Mouse (Mus musculus) left cerebral cortex, postnatal 4 days (tissue): Measurements from ENCODE around the gene Dapp1. TPM values are rescaled to one million over a fixed set of nuclear protein-coding genes. Genes with fewer than 3 reads are reported as not detected.
"Not testable (repeated sequence)": the region's sequence is repeated elsewhere in the genome, so short reads cannot be mapped to it uniquely, and the experiment has no call there.

Experiments
- DNase-seq: peaks from one replicate; pipeline ENCODE4 v3.0.0-alpha.2; 2022
- intact Hi-C: fragments of 180-260 bp; cut with DNase I; formaldehyde crosslinking; loops from one replicate; pipeline ENCODE4 v1.15.1; 2025
- total RNA-seq, 2 experiments: library from RNA; stranded (reverse); gene quantifications; 2 replicates each; pipeline ENCODE4 v1.2.3; 2021

Dapp1 gene
- total RNA-seq, 2 experiments from 2014 or later, result 4.7 to 4.8 TPM

DNA sequence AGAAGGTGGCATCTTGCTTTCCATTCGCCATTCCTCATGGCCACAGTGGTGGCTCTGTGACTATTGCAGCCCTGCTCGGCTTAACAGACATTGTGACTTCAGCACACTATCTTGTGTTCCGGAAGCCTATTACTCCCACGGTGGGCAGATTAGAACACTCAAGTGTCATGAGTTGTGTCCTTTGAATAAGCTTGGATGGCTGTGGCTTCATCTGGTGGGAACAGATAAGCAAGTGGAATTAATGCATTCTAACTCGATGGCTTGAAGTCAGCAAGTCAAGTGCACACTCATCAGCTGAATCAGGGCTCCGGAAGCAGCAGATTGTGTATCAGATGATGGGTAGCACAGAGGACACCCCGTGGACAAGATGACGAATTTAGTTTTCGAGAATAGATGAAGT lies 23.5 kb downstream of the Dapp1 start:
- no peak for DNase-seq
- intact Hi-C loops, result no loop called here

DNA sequence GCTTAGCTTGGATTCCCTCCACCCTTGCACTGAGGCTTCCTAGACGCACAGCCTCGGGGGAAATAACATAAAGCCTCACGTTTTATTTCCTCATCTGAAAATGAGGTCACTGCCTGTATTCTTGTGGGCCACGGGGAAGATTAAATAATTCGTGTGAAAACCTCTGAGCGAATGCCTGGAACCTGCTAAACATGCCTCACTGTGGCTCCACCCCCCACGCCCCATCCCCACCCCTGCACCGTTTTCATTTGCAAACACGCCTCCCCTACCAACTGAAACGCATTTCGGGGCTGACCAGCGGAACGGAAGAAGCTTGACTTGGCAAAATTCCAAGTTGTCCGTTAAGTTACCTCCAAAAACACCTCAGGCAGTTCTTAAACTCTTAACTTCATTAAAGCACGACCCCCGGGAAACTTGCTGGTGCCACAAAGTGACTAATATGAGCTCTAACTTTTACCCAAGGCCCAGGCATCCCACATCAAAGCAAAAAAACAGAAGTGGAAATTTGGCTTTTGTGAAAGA lies 25.7 kb downstream of the Dapp1 start:
- intact Hi-C loops, result no loop called here
- DNase-seq, result no peak

DNA sequence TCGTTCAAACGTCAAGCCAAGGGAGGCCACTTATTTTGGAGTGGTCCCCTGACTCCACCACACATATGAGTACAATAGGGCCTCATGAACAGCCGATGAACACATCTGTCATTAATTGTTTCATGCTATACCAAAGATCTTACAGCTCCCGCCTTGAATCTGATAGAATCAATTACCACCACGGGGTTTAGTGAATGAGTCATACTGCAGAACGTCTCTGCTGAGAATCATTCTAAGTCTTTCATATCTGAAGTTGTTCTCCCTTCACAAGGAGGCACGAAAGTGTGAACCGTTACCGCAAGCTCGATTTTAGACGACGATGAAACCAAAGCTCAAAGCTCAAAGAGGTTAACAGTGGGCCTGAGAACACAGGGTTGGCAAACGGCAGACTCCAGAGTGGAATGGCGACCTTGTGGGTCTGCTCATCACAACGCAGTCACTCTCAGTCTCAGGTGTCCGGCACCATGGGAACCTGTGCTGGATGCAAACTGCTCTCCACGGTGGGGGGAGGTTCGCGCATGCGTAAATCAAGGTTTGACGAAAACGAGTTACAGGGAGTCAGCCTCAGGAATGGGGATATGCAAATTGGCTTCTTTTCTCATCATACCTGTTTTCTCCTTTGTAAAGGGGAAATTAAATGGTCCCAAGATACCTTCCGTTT lies 27.0 kb downstream of the Dapp1 start:
- no peak for DNase-seq

DNA sequence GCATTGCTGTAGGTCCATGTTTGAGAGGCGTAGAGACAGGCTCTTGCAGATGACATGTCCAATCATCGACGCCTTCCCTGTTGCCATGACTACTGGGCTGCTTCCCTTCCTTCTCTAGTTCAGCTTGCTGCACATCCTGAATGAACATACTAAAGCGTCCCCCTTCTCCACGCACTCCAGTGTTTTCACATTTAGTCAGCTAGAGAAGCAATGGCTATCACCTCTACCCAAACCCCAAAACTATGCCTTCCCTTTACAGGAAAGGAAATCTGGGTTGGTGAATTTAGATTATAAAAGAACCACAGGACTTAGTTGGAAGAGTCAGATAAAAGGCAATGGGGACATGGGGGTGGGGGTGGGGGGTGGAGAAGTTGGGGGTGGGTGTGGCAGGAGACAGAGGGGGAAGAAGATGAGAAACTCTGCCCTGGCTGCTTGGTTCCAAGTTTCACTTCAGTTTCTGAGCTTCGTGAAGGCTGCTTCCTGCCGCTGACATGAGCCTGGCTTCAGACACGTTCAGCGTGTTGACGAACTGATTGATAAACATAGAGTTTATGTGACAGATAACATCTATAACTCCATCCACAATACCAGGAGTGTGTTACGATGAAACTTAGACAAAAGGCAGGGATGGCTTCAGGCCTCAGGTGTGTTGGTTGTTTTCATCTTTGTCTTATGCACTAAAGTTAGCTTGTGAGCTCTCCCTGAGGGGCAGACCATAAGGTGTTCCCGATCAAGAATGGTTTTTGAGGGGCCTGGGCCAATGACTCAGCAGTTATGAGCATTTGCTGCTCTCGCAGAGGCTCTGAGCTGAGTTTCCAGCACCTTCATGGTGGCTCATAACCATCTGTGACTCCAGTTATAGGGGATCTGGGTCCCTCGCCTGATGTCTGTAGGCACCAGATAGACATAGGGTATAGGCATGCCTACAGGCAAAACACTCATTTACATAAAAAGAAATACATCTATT lies 28.1 kb downstream of the Dapp1 start:
- intact Hi-C loops, result no loop called here
- DNase-seq, result peak; percentile 35

More for the DNA sequence above, 27.0 kb downstream of the Dapp1 start:
- intact Hi-C loops, result no loop called here

DNA sequence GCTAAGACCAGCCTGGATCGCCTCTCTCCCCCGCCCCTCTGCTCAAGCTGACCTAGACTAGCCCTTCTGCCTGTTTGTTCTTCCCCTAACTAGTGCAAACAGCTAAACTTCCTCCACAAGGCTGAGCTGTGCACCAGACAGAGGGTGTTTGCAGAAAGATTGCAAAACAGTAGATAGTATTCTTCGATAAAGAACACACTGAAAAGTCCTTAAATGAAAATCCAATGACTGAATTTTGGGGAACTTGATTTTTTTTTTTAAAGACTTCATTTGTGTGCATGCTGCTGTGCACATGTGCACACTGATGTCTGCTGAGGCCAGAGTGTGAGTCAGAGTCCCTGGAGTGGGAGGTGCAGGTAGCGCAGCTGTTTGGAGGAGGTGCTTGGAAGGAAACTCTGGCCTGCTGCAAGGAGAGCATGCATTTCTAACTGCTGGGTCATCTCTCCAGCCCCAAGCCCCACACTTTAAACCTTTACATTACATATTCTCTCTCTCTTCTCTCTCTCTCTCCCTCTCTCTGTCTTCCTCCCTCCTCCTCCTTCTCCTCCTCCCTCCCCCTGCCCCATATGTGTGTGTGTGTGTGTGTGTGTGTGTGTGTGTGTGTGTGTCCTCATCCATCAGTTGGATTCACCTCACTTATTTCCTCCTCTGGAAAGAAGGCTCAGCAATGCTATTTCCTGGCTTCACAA lies 29.0 kb downstream of the Dapp1 start:
- no peak for DNase-seq
- intact Hi-C loops, result no loop called here

DNA sequence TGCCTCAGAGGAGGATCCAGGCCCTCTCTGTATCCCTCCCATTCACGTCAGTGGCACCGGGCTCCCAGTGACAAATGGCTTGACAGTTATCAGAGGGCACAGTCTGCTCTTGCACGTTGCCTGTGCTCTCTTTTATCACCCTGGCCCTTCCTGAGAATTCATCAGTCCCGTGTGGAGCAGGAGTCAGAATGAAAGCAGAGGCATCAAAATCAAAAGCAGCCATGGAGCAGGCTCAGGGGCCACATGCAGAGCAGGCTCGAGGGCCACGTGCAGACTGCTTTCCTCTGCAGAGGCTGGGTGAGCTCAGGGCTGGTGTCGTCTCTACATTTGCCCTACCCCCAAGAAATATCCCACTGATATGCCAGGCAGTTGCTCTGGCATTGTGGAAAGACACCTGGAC lies 29.5 kb downstream of the Dapp1 start:
- DNase-seq, result no peak
- intact Hi-C loops, result no loop called here

DNA sequence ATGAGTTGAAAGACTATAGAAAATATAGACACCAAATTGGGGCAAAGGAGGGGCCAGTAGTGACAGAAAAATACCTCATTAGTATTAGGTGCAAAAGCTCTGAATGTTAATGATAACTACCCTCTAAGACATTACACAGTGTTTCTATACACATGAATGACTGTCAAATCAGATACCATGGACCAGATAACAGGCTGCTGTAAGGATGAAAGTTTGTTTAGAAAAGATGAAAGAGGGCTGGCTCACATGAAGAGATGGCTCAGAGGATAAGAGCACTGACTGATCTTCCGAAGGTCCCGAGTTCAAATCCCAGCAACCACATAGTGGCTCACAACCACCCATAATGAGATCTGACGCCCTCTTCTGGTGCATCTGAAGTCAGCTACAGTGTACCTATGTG lies 30.0 kb downstream of the Dapp1 start:
- intact Hi-C loops, DNase-seq: not testable (repeated sequence)

DNA sequence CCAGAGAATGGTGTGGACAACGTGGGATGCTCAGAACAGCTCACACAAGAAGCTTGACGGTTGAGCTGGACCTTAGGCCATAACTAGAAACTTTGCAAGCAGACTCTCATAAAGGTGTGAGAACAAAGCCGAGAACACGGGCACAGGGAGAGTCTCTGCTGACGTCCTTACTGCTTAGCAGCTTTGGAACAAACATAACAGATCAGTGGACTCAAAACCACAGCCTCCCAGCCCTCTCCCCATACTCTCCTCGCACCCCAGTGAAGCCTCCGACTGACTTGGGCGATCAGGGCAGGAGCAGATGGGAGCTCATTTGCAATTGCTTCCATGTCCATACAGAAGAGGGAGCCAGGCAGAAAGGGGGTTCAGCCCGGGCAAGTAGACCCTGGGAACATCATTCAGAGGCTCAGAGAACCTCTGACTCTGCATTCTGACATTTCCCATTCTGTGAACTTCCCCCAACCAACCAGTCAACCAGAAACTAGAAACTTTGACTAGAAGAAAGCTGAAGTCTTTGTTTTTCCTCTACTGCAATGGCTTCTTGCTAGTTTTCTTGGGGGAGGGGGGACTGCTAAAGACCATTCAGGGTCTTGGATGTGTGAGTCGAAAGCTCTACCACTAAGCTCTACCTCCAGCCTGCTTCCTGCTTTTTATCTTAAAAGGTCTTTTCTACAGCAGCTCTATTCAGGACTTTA lies 31.0 kb downstream of the Dapp1 start:
- intact Hi-C loops, result no loop called here
- no peak for DNase-seq

DNA sequence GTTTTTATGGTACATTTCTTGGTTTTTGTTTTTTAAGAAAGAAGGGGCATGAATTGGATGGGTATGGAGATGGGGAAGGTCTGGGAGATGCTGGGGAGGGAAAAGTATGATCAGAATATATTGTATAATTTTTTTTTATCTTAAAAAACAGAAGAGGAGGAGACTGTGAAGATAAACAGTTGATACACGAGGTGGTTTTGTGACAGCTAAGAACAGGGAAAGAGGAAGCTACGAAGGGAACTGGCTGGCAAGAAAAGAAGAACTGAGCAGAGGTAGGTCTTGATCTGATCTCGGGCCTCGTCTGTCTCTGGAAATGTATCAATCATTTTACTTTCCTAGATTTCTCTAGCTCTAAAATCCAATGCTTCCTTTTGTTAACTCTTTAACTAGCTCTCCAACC lies 33.8 kb downstream of the Dapp1 start:
- DNase-seq, result no peak
- intact Hi-C loops, result no loop called here

DNA sequence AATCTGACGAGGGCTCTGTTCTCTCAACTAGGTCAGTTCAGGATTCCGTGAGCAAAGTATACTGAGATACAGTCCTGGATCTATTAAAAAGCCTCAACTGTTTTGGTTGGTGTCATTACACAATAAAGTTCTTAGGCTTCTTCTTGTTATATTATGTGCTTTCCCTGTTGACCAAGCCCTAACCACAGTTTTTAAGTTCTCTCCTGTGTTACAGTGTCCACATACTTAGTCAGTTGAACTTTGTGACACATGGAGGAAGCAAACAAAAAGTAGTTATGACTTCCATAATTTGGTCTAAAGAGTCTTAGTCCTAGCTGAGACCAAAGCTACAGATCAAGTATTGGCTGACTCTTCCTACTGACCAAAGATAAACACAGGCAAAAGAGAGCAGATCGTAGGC lies 34.5 kb downstream of the Dapp1 start:
- DNase-seq, result no peak
- intact Hi-C loops, result no loop called here

DNA sequence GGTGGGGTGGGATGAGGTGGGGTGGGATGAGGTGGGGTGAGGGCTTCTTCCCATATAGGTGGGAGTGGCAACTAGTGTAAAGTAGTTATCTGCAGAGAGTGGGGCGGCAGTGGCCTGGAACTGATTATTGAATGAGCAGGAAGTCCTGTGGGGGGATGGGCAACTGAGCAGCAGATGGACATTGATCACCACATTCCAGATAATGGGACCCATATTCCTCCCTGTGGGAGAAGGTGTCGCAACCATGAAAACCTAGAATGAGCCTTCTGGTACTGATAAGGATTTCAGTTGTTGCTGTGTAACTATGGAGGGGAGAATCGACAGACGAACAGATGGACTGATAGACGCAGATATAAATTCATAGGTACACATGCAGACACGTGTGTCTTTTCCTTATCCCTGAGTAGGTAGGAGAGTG lies 37.6 kb downstream of the Dapp1 start:
- DNase-seq, result no peak
- intact Hi-C loops, result no loop called here

DNA sequence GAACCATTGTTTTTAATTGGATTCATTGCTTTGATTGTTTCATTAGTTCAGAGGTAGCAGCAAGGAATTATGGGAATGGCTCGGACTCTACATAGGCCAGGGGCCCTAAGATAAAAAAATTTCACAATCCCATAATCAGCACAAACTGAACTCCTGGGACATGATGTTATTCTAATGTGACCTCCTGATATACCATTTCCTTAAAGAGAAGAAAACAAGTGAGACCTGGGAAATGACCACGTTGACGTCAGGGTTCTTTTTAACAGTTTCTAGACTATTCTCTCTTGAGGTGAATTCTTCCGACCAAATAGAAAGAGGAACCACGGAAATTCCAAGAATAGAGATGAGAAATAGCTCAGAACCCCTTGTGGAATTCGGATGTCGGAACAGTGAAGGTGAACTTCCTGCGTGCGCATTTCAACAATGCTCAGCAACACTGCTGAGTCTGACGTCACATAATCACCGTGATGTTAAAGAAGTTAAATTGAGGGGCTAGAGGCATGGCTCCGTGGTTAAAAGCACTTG lies 39.2 kb downstream of the Dapp1 start:
- intact Hi-C loops, result no loop called here
- DNase-seq, result no peak

DNA sequence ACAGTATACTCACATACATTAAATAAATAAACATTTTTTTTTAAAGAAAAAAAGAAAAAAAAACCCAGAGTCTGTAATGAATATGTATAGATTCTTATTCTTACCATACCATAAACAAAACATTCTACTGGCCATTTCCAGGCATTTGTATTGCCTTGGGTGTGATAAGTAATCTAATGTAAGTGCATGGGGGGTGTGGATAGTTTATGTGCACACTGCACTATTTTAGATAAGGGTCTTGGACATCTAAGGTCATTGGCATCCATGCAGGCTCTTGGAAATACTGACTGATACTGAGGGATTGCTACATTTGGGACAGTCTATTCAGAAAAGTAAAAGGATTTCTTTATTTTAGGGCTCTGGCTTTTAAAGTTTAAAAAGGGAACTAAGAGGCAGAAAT lies 39.8 kb downstream of the Dapp1 start:
- intact Hi-C loops, result no loop called here

DNA sequence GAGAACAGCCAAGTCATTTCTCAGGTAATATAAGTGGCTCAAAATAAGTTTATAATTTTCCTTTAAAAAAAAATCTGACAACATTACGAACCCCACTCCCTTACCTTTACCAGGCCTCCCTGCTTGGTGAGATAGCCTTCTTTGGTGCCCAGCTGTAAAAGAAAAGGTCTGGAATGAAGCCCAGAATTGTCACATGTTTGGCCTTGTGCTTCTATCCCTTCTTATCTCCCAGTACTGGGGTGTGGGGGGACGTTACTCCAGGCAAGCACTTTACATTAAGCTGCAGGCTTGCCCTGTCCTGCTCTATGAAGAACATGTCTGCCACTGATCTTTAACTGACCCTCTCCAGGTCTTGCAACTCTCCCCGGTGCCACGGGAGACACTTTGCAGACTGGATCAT lies 40.6 kb downstream of the Dapp1 start:
- no peak for DNase-seq
- intact Hi-C loops, result no loop called here

More for the DNA sequence above, 39.8 kb downstream of the Dapp1 start:
- no peak for DNase-seq

DNA sequence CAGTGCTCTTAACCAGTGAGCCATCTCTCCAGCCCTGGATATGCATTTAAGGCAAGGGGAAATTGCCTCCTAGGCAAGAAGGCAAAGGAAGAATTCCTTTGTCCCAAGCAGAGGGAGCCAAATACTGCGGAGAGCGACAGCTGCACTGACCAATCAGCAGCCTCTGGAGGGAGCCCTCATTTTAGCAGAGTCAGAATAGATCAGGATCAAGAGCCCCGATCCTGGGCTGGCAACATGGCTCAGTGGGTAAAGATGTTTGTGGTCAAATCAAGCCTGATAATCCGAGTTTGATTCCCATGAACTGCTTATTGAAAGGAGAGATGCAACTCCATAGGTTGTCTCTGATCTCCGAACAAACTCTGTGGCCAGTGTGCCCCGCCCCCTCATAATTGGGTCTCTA lies 42.7 kb downstream of the Dapp1 start:
- intact Hi-C loops, result loop anchor here (5.0 kb wide), 1 partner anchor 204 kb away; the partner anchor contains the start of genes Mttp and Trmt10a
- DNase-seq, result peak; percentile 65

DNA sequence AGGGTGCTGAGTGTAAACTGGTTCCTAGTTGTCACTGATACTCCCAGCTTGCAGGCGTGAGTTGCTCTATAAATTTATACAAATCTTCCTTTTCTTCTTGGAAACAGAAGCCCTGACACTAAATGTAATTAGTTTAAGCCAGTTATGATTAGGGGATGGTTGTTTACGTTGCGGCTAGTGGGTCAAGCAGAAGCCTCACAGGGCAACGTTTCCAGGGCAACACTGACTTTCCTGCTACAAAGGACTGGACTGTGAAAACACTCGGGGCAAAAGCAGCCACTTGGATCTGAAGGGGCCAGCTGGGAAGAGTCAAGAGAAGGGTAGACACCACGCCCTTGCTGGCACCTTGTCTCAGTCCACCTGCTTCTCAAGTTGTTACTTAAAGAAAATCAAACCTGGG lies 44.8 kb downstream of the Dapp1 start:
- DNase-seq, result no peak
- intact Hi-C loops, result loop anchor here (5.0 kb wide), 1 partner anchor 206 kb away; the partner anchor contains the start of genes Mttp and Trmt10a

DNA sequence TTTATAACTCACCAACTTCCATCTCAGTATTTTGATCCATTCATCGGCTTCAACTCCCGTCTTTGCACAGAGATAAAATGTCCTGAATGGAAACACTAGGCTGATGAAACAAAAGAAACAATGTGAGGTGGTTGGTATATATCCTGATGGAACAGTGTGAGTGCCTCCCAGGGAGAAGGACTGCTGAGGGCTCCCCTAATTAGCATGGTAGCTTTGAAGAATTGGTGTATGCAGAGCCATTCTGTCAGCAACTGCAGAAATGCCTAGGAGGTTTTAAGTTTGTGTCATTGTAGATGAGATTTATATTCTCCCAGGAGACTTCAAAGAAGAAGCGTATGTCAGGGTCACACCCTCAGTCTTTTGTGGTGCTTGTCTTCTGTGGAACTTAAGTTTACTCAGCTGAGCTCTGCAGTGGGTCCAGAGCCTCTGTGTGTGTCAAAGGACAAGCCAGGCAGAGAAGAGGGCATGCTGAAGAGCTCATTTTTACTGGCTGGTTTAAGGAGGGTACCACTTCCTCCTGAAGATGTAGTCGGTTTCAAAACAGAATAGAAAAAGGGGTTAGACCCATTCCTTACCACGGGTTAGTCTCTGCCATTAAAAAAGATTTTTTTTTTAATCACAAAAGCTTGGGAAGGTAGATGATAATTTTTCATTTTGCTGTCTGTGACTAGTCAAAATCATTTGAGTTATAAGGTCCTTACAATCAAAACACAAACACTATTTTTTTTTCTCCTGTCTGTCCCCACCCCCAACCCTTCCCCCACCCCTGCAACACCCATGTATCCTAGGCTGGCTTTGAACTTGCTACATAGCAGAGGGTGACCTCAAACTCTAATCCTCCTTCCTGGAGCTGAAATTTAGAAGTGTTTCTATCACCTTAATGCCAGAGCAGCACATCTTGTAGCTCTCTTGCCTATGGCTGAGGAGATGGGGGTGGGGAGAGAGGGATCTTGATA lies 45.5 kb downstream of the Dapp1 start:
- intact Hi-C loops, result loop anchor here (5.0 kb wide), 1 partner anchor 206 kb away; the partner anchor contains the start of genes Mttp and Trmt10a
- no peak for DNase-seq

DNA sequence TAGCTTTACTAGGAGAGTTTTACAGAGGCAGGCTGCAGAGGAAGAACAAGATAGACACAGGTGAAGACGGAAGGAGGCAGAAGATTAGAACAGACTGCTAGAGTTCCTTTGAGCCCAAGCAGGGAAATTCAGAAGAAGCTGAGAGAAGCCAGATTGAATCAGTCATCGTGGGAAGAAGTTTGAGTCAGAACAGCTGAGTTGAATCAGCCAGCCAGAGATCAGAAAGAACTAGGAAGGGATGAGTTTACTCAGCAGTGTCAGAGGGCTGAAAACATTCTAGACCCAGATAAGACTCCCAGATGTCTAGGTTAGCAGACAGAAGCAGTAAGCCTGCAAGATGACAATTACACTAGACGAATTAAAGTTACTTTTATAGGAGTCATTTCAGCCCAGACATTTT lies 47.4 kb downstream of the Dapp1 start:
- DNase-seq, result no peak
- intact Hi-C loops, result no loop called here

DNA sequence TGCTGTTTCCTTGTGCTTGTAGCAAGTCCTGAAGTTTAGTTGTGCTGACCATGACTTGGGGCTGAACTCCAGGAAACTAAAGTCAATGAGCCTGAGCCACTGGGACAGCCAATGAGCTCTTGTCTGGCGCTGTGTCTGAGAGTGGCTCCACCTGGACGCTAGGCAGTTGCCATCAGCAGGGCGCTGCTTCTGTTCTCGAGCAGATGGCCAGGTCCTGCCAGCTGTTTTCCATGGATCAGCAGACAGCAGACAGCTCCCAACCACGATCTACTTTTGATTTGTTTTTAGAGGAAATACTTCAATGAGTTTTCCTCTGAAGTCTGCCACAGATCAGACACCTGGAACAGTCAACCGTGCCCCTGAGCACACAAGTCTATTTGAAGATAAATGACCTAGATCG lies 48.6 kb downstream of the Dapp1 start:
- DNase-seq, result no peak
- intact Hi-C loops, result no loop called here
